Mouse (Mus musculus) neural tube, embryonic 12.5 days (tissue): Measurements from ENCODE around the gene Cdk17. TPM values are rescaled to one million over a fixed set of nuclear protein-coding genes. Genes with fewer than 3 reads are reported as not detected.
A peak's percentile ranks its signal among the peaks of the same experiment; 100 is the strongest.

ENCODE experiments used
- ATAC-seq: fragments of 200-750 bp; cut with Nextera tagmentation; 2 replicates; pipeline ENCODE4 v1.8.0; 2017; ENCODE audit warnings: low read depth, mild to moderate bottlenecking, moderate TSS enrichment, moderate library complexity; ENCODE audit not compliant: low FRiP score
- H3K27ac ChIP-seq: fragments of 300-500 bp; sonication (generic); 2 replicates; pipeline ENCODE4 v1.5.1; 2016
- H3K27me3 ChIP-seq: fragments of 300-500 bp; sonication (generic); replicated peaks from 2 replicates; pipeline ENCODE4 v1.6.1; 2016; ENCODE audit warnings: mild to moderate bottlenecking
- H3K36me3 ChIP-seq: fragments of 300-500 bp; sonication (generic); 2 replicates; pipeline ENCODE4 v1.6.1; 2016; ENCODE audit warnings: mild to moderate bottlenecking
- H3K4me1 ChIP-seq: fragments of 300-500 bp; sonication (generic); 2 replicates; pipeline ENCODE4 v1.6.1; 2016
- H3K4me2 ChIP-seq: fragments of 300-500 bp; sonication (generic); replicated peaks from 2 replicates; pipeline ENCODE4 v1.6.1; 2016; ENCODE audit warnings: mild to moderate bottlenecking
- H3K4me3 ChIP-seq: fragments of 300-500 bp; sonication (generic); 2 replicates; pipeline ENCODE4 v1.5.1; 2016
- H3K9ac ChIP-seq: fragments of 300-500 bp; sonication (generic); 2 replicates; pipeline ENCODE4 v1.6.1; 2016; ENCODE audit warnings: mild to moderate bottlenecking
- H3K9me3 ChIP-seq: fragments of 300-500 bp; sonication (generic); 2 replicates; pipeline ENCODE4 v1.6.1; 2016; ENCODE audit warnings: mild to moderate bottlenecking
- WGBS: fragments of 180-500 bp; shearing (Covaris S2); methylation state at CpG from one replicate; pipeline ENCODE4 v1.1.7; 2016; 5-methylcytosine and 5-hydroxymethylcytosine counted together
- polyA plus RNA-seq: library from polyadenylated mRNA; unstranded; fragments of >200 nt; fragmentation: Nextera tagmentation; extraction: Ambion mirVana; gene quantifications from 2 replicates; pipeline ENCODE4 v1.2.1, GENCODE M21; 2016

Cdk17 gene
- polyA plus RNA-seq, 1 experiment from 2014 or later, result 54.1 TPM

DNA sequence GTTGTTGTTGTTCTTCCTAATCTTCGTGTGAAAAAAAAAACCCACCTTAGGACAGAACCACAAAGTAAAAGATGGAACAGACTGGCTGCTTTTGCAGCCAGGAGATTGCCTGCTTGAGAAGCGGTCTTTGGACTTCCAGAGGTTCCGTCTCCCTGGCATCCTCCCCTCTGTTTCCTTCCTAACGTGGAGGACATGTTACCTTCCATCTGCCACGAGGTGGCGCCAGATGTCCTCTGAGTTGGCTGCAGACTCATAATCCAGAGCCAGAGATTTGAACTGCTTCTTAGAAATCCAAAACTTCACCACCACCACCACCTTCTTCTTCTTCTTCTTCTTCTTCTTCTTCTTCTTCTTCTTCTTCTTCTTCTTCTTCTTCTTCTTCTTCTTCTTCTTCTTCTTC is 131.2 kb downstream of the Cdk17 start:
- 0 out of 2 replicates have a peak, but pooled peaks have one; percentile 48 for ATAC-seq
- H3K36me3 ChIP-seq, result no peaks in the 10 kb centered on the region
- no peaks in the 10 kb centered on the region for H3K4me1 ChIP-seq
- WGBS, result 5% methylated on average over 6 of the region's 6 CpGs
- no peak overlapping the region for H3K4me2 ChIP-seq
- H3K27me3 ChIP-seq, result no peaks in the 10 kb centered on the region
- H3K9me3 ChIP-seq, result no peaks in the 10 kb centered on the region
- no peak overlapping the region for H3K9ac ChIP-seq
- no peak overlapping the region for H3K4me3 ChIP-seq
- H3K27ac ChIP-seq, result no peak overlapping the region

DNA sequence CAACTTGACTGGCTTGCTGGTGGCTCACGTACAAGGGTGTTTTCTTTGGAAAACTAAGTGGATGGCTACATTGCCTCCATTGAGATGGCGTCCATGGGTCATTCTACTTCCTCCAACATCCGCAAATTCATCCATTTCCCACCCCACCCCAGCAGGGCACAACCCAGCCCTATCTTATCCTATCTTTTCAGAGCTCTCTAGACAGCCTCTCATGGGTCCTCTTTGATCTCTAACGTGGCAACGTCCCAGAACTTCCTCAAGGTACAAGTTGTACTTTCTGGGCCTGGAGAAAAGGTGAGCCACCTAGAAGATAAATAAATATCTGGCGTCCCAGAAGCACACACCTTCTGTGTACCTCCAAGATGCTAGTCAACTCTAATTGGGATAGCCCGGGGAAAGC is 132.9 kb downstream of the Cdk17 start:
- no peak overlapping the region for H3K4me3 ChIP-seq
- no peak overlapping the region for H3K4me2 ChIP-seq
- no peaks in the 10 kb centered on the region for H3K4me1 ChIP-seq
- no peak overlapping the region for H3K9ac ChIP-seq
- WGBS, result 85% methylated on average over 7 of the region's 7 CpGs
- no peaks in the 10 kb centered on the region for H3K36me3 ChIP-seq
- no peak overlapping the region for H3K27ac ChIP-seq
- no peak for ATAC-seq
- no peaks in the 10 kb centered on the region for H3K9me3 ChIP-seq
- no peaks in the 10 kb centered on the region for H3K27me3 ChIP-seq

DNA sequence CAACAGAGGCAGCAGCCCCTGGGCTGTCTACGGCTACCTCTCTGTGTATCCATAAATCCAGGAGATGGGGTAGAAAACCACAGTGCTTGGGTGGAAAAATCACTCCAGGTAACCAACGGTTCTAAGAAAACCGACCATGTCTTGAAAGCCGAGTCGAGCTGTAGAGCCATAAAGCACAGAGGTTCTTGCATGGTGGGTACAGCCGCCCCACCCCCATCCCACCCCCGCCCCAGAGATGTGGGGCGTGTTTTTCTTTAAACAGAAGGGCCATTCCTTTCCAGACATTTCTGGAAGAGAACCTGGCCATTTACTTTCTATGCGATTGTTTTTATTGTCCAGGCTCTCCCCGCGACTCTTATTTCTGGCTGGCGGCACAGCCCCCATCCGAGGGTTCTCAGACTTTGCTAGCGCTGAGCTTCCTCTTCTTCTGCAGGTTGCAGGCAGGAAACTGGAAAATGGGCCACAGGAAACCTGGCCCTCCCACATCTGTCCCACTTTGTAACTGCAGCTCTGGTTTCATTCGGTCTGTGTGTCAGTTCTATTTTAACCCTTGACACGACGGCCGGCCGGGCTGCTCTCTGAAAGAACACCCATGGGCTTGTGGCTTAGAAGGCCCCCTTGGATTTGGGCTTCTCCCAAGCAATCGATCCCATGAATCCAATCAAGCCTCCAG is 134.0 kb downstream of the Cdk17 start:
- Histone ChIP-seq H3K27ac (no peak overlapping the region), H3K9ac (no peak overlapping the region), H3K9me3 (no peaks in the 10 kb centered on the region), H3K27me3 (no peaks in the 10 kb centered on the region), H3K4me3 (no peak overlapping the region), H3K4me2 (no peak overlapping the region; the same call in 1 of the 2 replicates), H3K4me1 (no peaks in the 10 kb centered on the region), H3K36me3 (no peaks in the 10 kb centered on the region)
- 66% methylated on average over 20 of the region's 20 CpGs for WGBS
- no peak for ATAC-seq

DNA sequence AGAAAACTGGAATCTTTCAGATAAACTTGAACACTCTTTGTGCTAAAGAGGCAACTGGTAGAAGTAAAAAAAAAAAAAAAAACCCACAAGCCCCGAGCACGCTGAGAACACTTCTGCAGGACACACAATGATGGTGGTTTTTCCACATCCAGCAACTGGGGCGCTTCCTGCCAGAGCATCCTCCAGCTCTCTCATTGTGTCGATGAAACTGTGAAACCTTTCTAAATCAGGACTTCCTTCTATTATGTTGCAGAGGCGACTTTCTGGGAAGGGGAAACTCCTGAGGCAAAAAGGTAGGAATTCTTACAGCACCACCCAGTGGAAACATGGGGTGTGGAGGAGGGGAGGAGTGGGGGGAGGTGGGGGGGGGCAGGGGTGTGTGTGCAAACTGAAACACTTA is 137.1 kb downstream of the Cdk17 start:
- no peak overlapping the region for H3K9ac ChIP-seq
- no peak overlapping the region for H3K27ac ChIP-seq
- H3K4me2 ChIP-seq, result no peak overlapping the region
- H3K36me3 ChIP-seq, result no peaks in the 10 kb centered on the region
- no peak for ATAC-seq
- WGBS, result 43% methylated on average over 5 of the region's 5 CpGs
- no peaks in the 10 kb centered on the region for H3K9me3 ChIP-seq
- no peaks in the 10 kb centered on the region for H3K4me1 ChIP-seq
- H3K4me3 ChIP-seq, result no peak overlapping the region
- no peaks in the 10 kb centered on the region for H3K27me3 ChIP-seq

DNA sequence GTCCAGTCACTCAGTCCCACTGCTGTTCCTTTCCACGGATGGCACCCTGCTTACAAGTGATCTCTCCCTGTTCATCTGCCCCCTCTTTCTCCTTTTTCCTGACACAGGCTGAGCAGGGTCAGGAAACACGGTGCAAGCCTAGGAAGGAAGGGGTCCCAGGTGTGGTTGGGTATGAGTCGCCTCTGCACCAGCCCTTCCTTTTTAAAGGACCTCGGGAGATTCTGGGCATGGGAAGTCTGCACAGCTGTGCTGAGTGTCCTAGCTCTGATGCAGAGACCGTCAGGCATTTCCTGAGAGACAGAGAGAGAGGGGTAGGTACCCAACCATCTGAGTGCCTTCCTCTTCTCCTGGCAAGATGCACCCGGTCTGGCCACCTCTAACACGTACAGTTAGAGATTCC is 137.5 kb downstream of the Cdk17 start:
- H3K36me3 ChIP-seq, result no peaks in the 10 kb centered on the region
- no peaks in the 10 kb centered on the region for H3K27me3 ChIP-seq
- 64% methylated on average over 7 of the region's 7 CpGs for whole genome bisulfite sequencing
- no peaks in the 10 kb centered on the region for H3K4me1 ChIP-seq
- no peak overlapping the region for H3K27ac ChIP-seq
- H3K9me3 ChIP-seq, result no peaks in the 10 kb centered on the region
- no peak overlapping the region for H3K4me3 ChIP-seq
- ATAC-seq, result no peak
- H3K4me2 ChIP-seq, result no peak overlapping the region
- H3K9ac ChIP-seq, result no peak overlapping the region

DNA sequence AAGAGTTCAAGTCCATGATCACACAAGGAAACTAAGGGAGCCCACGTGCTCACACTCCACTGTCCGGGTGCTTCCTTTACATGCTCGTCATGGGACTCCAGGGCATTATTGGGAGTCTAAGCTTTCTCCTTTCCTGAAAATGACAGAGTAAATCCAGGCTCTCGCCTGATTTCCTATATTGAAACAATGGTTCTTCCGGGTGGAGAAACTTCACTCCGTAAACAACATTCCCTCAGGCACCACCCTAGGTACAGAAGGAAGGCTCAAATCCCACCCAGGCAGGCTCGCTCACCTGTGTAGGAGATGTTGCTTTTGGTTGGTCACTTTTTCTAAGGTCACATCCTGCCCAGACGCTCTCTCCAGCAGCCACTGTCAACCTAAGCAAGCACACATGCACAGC is 141.2 kb downstream of the Cdk17 start:
- Histone ChIP-seq H3K36me3 (no peaks in the 10 kb centered on the region), H3K4me2 (no peak overlapping the region), H3K9ac (no peak overlapping the region), H3K9me3 (no peaks in the 10 kb centered on the region), H3K27me3 (no peaks in the 10 kb centered on the region), H3K4me1 (no peaks in the 10 kb centered on the region), H3K27ac (no peak overlapping the region), H3K4me3 (no peak overlapping the region)
- 76% methylated on average over 8 of the region's 8 CpGs for WGBS
- ATAC-seq, result no peak

DNA sequence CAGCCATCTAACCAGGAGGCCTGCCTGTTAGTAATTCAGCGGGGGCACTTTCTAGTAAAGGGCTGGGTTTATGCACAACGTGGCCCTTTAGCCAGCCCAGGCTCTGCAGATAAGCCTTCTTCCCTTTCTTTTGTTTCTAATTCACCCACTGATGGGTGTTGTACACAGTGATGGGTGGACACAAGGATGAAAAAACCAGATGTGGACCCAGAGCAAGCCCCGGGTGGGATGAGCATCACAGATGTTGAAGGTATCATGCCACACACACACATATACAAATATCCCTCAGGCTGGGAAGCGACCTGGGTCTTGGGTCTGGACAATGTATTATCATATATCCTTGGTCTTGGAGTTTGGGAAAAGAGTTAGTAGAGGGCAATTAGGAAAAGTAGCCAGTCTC is 142.6 kb downstream of the Cdk17 start:
- no peaks in the 10 kb centered on the region for H3K4me1 ChIP-seq
- WGBS, result 77% methylated on average over 4 of the region's 4 CpGs
- no peaks in the 10 kb centered on the region for H3K36me3 ChIP-seq
- H3K9ac ChIP-seq, result no peak overlapping the region
- no peaks in the 10 kb centered on the region for H3K27me3 ChIP-seq
- H3K4me3 ChIP-seq, result no peak overlapping the region
- H3K9me3 ChIP-seq, result no peaks in the 10 kb centered on the region
- H3K27ac ChIP-seq, result no peak overlapping the region
- no peak overlapping the region for H3K4me2 ChIP-seq
- no peak for ATAC-seq

DNA sequence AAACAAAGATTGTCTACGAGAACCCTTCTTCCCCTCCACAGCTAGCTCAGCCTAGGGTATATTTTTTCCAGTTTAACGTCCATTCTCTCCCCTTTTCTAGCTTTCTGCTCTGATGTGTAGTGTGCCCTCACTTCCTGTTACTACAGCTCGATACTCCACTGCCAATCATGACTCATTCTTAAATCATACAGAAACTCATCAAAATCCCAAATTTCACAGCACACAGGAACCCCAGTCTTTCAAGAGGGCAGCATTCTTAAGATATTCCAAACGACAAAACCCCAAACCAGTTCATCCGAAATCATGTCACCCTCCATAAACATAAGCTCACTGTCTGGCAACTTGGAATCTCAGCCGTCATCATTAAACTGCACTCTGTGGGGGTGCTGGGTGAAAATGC is 145.3 kb downstream of the Cdk17 start:
- no peak overlapping the region for H3K27ac ChIP-seq
- peaks cover 8% of the 10 kb centered on the region for H3K4me1 ChIP-seq
- no peaks in the 10 kb centered on the region for H3K36me3 ChIP-seq
- H3K9me3 ChIP-seq, result no peaks in the 10 kb centered on the region
- H3K27me3 ChIP-seq, result no peaks in the 10 kb centered on the region
- H3K4me3 ChIP-seq, result no peak overlapping the region
- H3K9ac ChIP-seq, result no peak overlapping the region
- no peak for ATAC-seq
- 67% methylated on average over 6 of the region's 6 CpGs for WGBS
- H3K4me2 ChIP-seq, result no peak overlapping the region

DNA sequence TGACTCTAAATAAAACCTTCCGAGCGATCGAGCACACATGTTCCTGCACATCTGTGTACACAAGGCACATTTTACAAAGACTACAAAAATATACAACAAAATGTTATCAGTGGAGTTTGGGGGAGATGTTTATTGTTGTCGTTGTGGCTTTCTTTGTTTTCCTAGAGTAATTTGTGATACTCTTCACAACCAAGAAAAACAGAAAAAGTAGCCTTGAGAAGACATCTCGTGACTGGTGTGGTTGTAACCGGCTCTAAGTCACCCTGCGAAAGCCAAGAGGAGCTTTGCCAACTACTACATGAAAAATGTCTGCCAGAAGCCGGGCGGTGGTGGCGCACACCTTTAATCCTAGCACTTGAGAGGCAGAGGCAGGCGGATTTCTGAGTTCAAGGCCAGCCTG is 145.7 kb downstream of the Cdk17 start:
- Histone ChIP-seq H3K4me2 (no peak overlapping the region), H3K36me3 (no peaks in the 10 kb centered on the region), H3K9me3 (no peaks in the 10 kb centered on the region), H3K4me3 (no peak overlapping the region), H3K4me1 (peaks cover 8% of the 10 kb centered on the region), H3K9ac (no peak overlapping the region), H3K27ac (no peak overlapping the region), H3K27me3 (no peaks in the 10 kb centered on the region)
- WGBS, result 83% methylated on average over 11 of the region's 11 CpGs
- ATAC-seq, result no peak

DNA sequence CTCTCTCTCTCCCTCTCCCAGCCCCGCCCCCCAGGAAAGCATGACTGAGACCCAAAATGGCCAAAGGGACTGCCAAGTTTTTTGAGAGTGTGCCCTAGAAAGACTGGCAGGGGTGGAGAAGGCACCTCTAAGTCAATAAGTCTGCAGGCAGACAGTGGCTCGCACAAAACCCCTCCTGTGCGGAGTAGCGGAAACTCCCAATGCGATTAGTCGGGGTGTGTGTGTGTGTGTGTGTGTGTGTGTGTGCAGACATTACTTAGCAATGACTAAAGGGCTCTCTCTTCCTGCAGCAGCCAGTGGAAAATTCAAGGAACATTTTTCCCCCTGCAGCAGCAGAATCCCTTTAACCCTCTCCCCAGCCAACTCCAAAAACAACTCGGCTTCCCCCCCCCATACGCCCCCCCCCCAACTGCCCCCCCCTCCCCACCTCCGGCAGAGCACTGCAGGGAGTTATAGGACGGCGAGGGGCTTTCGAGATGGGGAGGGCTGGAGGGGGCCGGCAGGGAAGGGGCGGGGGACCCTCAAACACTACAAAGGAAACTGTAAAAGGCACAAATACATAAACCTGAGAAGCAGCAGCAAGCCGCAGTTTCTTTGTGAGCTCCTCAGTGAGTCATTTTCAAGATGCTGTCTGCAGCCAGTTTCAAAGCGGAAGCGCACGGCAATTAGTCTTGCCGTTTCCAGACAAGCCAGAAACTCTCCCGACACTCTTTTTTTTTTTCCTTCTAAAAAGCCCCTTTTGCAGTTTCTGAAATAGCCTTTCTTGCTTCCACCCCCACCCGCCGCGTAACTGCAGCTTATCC is 148.7 kb downstream of the Cdk17 start:
- ATAC-seq, result peak; percentile 49

DNA sequence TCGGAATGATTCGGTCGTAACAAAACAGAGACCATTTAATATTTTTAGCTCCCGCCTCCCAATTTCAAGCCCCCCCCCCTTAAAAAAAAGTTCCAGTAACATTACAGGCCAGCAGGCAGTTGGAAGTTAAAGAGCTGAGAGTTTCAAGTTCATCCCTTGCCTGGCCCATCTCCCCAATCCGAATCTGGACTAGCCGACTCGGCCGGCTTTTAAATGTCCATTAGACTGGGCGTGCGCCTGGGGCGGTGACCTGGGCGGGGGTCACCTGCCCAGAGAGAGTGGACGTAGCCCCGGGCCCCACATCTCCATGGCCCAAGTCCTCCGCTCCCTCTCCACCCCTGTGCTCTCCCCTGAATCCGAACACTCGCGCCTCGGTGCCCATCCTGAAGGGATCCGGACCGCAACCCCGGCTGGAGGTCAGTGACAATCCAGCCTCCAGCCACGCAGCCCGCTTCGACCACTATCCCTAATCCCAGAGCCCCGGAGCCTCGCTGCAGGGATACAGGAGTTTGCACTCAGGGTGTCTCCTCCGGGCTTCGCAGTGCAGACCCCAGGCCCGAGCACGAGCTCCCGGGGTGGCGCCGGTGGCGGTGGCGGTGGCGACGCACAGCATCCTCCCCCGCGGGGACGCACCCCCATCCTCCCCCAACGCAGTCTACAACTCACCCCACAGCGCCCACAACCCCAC is 149.4 kb downstream of the Cdk17 start:
- WGBS, result under 1% methylated on average over 43 of the region's 43 CpGs
- Histone ChIP-seq H3K9ac (peak overlapping the region; percentile 78), H3K9me3 (no peaks in the 10 kb centered on the region), H3K27me3 (peaks cover 3% of the 10 kb centered on the region; the same call in 1 of the 2 replicates), H3K4me3 (peak overlapping the region; percentile 55), H3K36me3 (no peaks in the 10 kb centered on the region), H3K4me2 (peak overlapping the region; percentile 83), H3K4me1 (peaks cover 8% of the 10 kb centered on the region), H3K27ac (peak overlapping the region; percentile 42; the same call in 1 of the 2 replicates)
- peak; percentile 54; the same call in 1 of the 2 replicates for ATAC-seq

More for the DNA sequence above, 148.7 kb downstream of the Cdk17 start:
- H3K4me1 ChIP-seq, result peaks cover 8% of the 10 kb centered on the region
- H3K27ac ChIP-seq, result peak overlapping the region; percentile 66; the same call in 1 of the 2 replicates
- H3K9ac ChIP-seq, result peak overlapping the region; percentile 78
- H3K27me3 ChIP-seq, result peaks cover 3% of the 10 kb centered on the region; the same call in 1 of the 2 replicates
- peak overlapping the region; percentile 55 for H3K4me3 ChIP-seq
- peak overlapping the region; percentile 83 for H3K4me2 ChIP-seq
- 2% methylated on average over 21 of the region's 23 CpGs for WGBS
- no peaks in the 10 kb centered on the region for H3K36me3 ChIP-seq
- H3K9me3 ChIP-seq, result no peaks in the 10 kb centered on the region
